Comparison of ENCODE assay signal across 19 mouse cellular contexts in genomic region chr8:23516469-23516868, GRCm38 (mm10).
DNase-seq lines count a peak whose midpoint lies in the region; ATAC-seq and TF ChIP-seq lines count a peak whose summit lies in the region.
"Had no signal": no experiment of that assay in that cellular context is flagged by ENCODE, and none has a peak within 500 bp of the region (broad histone marks: within the 10 kb centered on the region; RNA-seq: fewer than 3 reads in every experiment).

No protein-coding gene starts in this region.

- peaks cover 1% of the 10 kb centered on the region; the same call in 1 of the 2 replicates for H3K4me1 ChIP-seq in stomach, postnatal 0 days (replicated peaks; ENCODE audit: control insufficient read depth, insufficient read depth)
- H3K4me1 ChIP-seq: hindbrain, embryonic 12.5 days; hindbrain, embryonic 15.5 days had no signal

- TF ChIP-seq EP300 in stomach, postnatal 0 days (optimal IDR thresholded peaks at IDR 0.05), result no peak

- H3K4me3 ChIP-seq in stomach, postnatal 0 days (ENCODE audit: low read depth, low read length), result no peak overlapping the region
- H3K4me3 ChIP-seq: hindbrain, embryonic 12.5 days; hindbrain, embryonic 15.5 days had no signal

- peak; percentile 55 for DNase-seq in heart, adult 11 months
- DNase-seq in heart, adult 18-20 months, result no peak
- peak; percentile 34 for DNase-seq in NIH3T3 (ENCODE audit: low read depth)
- DNase-seq in stomach, postnatal 0 days (ENCODE audit: low spot score), result no peak
- DNase-seq in frontal cortex, postnatal 14 days (ENCODE audit: low spot score in 2 of 2), result no peak
- DNase-seq in natural killer cell, adult 2 months (ENCODE audit: low spot score in 2 of 2), result no peak
- DNase-seq: adrenal gland, adult 8-10 months; adrenal gland, postnatal 36 days; cerebellum, adult 18-20 months; cerebellum, adult 9-10 months; cerebellum, postnatal 14 days; forebrain, postnatal 0 days; gastrocnemius, postnatal 25 days had no signal

- TF ChIP-seq CTCF in stomach, postnatal 0 days (IDR thresholded peaks at IDR 0.05; ENCODE audit: low read depth), result no peak

- ATAC-seq in stomach, postnatal 0 days (ENCODE audit: low FRiP score, low TSS enrichment), result 0 out of 2 replicates have a peak, but pooled peaks have one; percentile 40
- ATAC-seq: activated CD4-positive, CD25-positive, alpha-beta regulatory T cell, adult 4 months; forebrain, embryonic 14.5 days; forebrain, postnatal 0 days; intestine, postnatal 0 days had no signal

- no peaks in the 10 kb centered on the region for H3K27me3 ChIP-seq in stomach, postnatal 0 days (ENCODE audit: control insufficient read depth, insufficient read depth, low read length)
- H3K27me3 ChIP-seq: hindbrain, embryonic 12.5 days; hindbrain, embryonic 15.5 days had no signal

- no peak overlapping the region for H3K9ac ChIP-seq in stomach, postnatal 0 days (ENCODE audit: low read length)
- H3K9ac ChIP-seq: forebrain, postnatal 0 days; hindbrain, embryonic 12.5 days; hindbrain, embryonic 15.5 days had no signal

- no peaks in the 10 kb centered on the region for H3K9me3 ChIP-seq in stomach, postnatal 0 days (ENCODE audit: control insufficient read depth, low read length)
- H3K9me3 ChIP-seq: hindbrain, embryonic 12.5 days; hindbrain, embryonic 15.5 days had no signal

- peak overlapping the region; percentile 73; the same call in 1 of the 2 replicates for H3K27ac ChIP-seq in stomach, postnatal 0 days (replicated peaks)
- H3K27ac ChIP-seq: hindbrain, embryonic 12.5 days; hindbrain, embryonic 15.5 days had no signal

- no peak overlapping the region for H3K4me2 ChIP-seq in stomach, postnatal 0 days (replicated peaks; ENCODE audit: low read depth)
- H3K4me2 ChIP-seq: heart, embryonic 11.5 days; hindbrain, embryonic 12.5 days; hindbrain, embryonic 15.5 days had no signal

- WGBS in stomach, postnatal 0 days, result 51% methylated on average over 2 of the region's 2 CpGs

- H3K36me3 ChIP-seq in stomach, postnatal 0 days (ENCODE audit: control insufficient read depth, insufficient read depth, low read length), result no peaks in the 10 kb centered on the region
- H3K36me3 ChIP-seq: hindbrain, embryonic 12.5 days; hindbrain, embryonic 15.5 days had no signal

Comparison
In these comparisons a context has a peak if more than half of its experiments do, and no peak if none do; other contexts are left out.
1. DNase-seq: peak in heart, adult 11 months (single experiment) and NIH3T3 (single experiment); none in heart, adult 18-20 months (0 of 2), stomach, postnatal 0 days (single experiment), frontal cortex, postnatal 14 days (0 of 2) and natural killer cell, adult 2 months (0 of 2).